Mouse (Mus musculus): ENCODE data around the gene Trim10.
"Not testable (repeated sequence)": the region's sequence is repeated elsewhere in the genome, so short reads cannot be mapped to it uniquely, and the experiment has no call there.

Trim10 gene

DNA sequence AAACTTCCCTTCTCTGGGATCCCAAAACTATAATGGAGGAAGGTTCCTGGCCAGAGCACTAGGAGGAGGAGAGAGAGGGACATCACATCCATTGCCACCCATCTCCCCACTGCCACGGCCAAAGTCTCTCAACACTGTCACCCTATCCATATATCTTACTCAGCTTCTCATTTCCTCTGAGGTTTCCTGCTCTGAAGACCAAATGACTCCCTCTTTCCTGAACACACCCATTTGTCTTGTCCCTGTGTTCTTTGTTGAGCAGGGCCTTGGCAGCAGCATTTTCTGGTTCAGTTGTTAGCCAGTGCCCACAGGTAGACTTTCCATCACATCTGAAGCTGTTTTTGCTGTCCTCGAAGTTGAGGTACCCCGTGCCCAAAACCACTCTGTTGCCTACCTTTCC lies 11.2 kb upstream of the Trim10 start:
- no peak for DNase-seq (ENCODE audit: low spot score)

DNA sequence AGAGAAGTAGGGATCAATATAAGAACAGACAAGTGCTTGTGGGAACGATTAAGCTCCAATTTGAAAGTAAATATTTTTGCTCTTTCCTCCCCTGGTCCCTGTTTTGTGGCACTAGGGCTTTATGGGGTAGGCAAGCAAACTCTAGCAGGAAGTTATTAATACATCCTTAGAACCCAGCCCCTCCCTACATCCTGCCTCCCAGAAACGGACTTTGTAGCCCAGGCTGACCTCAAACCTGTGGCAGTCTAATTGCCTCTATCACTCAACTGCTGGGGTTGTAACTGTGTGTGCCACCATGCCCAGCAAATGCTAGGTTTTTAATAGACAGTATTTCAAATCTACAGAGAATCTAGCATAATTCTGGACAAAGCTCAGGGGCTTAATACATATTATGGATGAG lies 7.7 kb upstream of the Trim10 start:
- DNase-seq (ENCODE audit: low spot score): no peak

DNA sequence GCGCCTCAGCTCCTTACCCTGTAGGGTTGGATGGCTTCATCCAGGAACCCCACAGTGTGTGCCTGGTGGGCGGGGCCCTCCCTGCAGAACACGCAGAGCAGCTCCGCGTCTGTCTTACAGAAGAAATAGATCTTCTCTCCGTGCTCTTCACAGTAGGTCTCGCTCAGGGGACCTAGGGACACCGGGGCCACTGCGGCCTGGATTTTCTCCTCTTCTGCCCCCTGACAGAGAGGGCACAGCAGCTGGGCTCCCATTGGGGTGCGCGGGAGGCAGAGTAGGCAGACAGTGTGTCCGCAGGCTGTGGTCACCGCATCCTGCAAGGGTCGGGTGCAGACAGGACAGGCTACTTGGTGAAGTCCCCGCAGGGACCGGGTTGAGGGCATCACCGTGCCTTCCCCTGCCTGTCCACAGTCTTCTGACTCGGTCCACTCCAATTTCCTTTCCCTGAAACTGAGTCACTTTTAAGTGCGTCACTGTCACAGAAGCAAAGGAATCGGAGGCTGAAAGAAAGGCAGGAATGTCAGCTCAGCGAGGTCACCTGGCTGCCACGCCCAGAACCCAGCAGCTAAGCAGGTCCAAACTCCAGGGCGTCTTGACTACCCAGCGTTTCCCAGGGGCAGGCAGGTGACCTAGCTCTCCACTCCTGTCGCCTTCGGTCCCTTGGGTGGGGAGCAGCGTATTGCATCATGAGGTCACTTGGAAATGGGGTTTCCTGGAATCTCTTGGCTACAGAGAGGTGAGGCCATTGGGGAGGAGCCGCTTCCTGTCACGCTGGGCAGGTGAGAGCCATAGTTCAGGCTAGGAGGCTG lies 2.5 kb upstream of the Trim10 start, which contains the start of gene Trim15:
Gene Trim15, minus strand, starts transcription at position 492 of the 809 bp plus-strand sequence.
- no peak for DNase-seq (ENCODE audit: low spot score)

DNA sequence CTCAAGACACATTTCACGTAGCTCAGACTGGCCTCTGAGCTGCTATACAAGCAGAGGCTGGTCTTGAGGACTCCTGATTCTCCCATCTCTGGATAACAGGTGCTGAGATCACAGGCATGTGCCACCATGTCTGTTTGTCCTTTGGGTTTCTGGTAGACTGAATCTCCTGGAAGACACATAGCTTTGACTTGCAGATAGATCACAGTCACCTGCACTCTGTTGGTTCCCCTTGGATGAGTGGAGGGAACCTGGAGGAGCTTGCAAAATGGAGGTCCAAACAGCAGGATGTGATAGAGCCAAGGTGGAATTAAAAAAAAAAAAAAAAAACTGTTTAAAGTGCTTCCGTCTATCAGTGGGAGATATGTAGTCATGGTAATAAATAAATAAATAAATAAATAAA lies 538 bp upstream of the Trim10 start:
- peak; percentile 19 for DNase-seq (ENCODE audit: low spot score)

DNA sequence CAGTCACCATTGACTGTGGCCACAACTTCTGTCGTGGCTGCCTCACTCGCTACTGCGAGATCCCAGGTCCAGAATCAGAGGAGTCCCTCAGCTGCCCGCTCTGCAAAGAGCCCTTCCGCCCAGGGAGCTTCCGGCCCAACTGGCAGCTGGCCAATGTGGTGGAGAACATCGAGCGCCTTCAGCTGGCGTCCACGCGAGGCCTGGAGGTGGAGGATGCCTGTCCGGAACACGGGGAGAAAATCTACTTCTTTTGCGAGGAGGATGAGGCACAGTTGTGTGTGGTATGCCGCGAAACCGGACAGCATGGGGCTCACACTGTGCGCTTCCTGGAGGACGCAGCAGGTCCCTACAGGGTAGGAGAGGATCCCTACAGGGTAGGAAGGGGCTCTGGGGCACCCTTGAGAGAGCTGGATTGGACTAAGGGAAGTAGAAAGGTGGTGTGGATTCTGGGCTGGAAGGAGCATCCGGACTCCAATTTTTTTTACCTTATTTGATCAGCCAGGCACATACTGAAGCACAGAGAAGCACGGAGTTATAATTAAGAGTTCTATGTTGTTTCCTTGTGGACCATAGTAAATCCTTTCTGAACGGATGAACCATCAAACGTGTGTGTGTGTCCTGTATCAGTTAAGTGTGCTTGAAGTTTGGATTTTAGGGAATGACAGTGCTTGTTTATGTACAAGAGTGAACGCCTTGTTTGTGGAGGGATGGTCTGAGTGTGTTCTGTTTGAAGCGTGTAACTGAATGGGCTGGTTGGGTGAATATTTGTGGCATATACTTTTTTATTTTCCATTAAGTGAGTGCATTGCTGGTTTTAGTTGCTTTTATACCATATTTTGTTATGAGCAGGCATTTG lies 809 bp downstream of the Trim10 start:
- peak; percentile 75 for DNase-seq (ENCODE audit: low spot score)

DNA sequence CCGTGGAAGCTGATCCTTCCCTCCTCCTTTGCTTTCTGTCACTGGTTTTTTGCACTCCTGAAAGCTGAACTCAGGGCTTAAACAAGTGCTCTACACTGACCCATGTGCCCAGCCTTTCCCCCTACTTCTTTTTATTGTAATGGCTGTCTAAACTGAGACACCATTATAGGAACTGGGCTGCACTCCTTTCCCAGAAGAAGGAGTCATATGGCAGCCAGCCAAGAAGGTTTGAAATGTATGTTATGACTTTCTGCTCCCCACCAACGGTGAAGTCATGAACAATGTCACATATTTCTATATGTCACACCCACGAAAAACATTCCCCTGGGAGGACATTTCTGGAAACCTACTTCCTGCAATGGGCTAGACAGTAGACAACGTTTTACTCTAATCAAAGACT lies 5.3 kb downstream of the Trim10 start:
- DNase-seq (ENCODE audit: low spot score): no peak

DNA sequence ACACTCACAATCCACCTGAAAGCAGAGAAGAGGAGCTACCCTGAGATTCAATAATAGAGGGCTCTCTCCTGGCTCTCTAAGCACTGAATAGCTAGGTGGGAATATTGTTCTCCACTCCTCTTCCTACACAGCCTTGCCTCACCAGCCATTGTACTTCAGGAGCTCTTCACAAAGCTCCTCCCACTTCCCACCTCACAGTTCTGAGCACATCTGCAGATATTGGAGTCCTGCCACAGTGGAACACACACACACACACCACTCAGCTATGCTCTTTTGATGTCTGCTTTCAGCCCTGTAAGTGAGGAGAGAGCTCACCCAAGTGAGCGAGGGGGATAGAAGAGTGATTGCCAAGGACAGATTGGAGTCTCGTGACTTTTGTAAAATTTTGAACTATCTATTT lies 14.0 kb downstream of the Trim10 start:
- DNase-seq (ENCODE audit: low spot score): no peak

DNA sequence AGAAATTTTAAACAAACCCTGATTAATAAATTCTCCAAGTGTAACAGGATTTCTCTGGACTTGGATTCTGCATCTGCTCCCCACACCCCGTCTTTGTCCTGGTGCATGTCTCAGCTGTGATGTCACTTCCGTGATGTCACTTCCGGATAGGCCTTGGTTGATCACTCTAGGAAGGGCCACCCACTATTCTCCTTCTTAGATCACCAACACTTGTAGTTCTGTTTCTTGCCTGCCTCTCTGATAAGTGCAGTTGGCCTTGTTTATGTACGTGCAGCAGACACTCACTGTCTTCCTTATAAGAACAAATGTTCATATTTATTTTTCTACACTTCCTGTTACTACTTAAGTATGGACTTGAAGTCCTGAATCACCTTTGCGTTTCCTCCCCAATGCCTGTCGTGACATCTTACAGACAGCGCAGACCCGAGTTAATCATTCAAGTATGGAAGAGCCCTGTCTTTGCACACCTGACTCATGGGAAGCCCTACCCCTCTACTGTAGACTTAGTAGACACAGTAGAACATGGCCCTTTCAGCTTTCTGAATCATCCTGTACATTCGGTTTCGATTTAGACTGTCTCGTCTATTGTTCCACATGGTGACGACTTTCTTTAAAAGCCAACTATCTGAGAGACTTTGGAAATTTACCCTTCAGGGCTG lies 15.9 kb downstream of the Trim10 start:
- DNase-seq (ENCODE audit: low spot score): no peak

DNA sequence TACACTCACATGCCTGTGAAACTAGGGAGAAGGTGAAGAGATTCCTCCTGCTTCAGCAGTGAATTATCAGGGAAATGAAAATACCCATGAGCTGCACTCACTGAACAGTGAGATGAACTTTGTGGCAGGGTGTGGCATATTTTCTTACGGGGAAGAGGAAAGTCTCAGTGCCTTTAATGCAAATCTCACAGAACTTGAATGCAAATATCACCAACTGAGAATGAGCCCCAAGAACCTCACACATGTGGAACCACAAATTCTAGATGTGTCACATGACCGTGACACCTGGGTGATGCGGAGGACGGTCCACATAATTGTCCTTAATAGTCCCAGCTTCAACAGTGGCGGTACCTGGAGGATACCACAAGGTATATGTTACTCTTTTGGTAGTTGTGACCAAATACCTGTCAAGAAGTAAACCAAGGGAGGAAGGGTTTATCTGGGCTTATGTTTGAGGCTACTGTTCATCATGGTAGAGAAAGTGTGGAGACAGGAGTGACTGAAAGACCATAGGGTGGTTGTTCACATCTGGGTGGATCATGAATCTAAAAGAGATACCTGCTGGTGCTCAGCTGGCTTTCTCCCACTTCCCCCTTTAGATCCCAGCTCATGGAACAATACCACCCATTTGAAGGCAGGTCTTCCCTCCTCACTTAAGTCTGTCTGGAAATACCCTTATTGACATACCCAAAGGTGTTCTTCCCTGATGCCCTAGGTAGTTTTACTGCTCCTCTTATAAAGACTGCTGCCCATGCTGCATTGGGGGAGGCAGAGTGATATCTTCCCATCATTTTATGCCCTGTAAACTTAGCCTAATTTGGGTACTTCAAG lies 20.9 kb downstream of the Trim10 start, which contains the start of gene Trim40:
Gene Trim40, minus strand, starts transcription at position 51 of the 831 bp plus-strand sequence.
- no peak for DNase-seq (ENCODE audit: low spot score)

DNA sequence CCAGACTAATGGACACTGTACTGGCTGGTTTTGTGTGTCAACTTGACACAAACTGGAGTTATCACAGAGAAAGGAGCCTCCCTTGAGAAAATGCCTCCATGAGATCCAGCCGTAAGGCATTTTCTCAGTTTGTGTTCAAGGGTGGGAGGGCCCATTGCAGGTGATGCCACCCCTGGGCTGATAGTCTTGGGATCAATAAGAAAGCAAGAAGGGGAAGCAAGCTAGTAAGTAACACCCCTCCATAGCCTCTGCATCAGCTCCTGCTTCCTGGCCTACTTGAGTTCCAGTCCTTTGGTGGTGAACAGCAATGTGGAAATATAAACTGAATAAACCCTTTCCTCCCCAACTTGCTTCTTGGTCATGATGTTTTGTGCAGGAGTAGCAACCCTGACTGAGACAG lies 22.1 kb downstream of the Trim10 start:
- not testable (repeated sequence) for DNase-seq (ENCODE audit: low spot score)

DNA sequence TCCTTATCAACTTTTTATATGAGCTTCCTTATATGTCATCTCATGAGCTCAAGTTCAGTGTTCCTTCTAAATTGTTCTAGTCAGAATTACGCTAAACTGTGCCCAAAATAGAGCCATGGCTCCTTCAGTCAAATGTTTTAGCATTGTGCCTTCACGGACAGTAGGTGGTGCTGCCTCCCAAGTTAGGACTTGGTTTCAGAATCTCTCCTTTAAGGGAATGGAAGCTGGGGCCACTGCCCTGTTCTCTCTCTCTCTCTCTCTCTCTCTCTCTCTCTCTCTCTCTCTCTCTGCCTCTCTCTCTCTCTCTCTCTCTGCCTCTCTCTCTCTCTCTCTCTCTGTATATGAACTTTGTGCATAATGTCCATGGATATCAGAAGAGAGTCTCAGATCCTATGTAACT lies 23.0 kb downstream of the Trim10 start:
- no peak for DNase-seq (ENCODE audit: low spot score)

DNA sequence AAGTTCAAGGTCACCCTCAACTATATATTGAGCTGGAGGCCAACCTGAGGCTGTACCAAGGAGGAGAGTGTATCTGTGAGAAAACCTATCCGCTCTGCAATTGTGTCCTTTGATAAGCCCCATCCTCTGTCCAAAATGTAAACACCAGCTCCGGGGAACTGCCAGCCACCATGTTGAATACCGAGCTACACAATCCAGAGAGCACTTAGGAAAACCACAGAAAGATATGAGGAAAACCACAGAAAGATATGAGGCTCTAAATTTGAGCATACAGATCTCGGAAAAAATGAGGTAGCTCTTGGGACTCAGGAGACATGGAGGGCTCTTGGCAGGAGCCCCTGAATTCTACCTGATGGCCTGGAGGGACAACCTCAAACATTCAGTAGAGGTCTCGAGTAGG lies 24.0 kb downstream of the Trim10 start:
- no peak for DNase-seq (ENCODE audit: low spot score)

DNA sequence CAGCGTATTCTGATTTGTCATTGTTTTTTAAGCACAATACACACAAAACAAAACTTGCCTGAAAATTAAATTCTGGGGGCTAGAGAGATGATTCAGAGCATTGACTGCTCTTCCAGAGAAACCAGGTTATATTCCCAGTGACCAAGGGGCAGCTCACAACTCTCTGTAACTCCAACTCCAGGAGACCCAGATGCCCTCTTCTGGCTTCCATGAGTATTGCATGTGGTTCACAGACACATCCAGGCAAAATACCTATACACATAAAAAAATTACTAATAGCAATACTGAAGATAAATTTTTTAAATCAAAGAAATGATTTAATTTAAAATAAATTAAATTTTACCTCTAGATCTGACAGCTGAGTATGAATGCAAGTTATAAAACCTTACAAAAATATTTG lies 27.2 kb downstream of the Trim10 start:
- no peak for DNase-seq (ENCODE audit: low spot score)

DNA sequence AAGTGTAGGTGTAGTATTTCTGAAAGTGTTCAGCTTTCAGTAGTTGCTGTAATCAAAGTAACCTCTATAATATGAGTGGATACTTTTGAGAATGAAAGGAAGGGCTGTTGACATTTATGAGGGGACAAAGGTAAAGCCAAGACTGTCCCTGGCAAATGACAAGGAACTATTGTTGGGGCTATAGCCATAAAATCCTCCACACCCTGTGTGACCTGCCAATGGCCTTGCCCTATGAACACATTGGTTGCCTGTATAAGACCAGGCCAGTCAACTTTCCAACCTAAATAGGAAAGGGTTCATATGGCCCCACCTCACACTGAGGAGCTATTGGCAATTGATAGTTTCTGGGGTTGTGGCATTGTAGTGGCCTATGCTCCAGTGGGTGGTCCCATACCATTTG lies 27.7 kb downstream of the Trim10 start:
- no peak for DNase-seq (ENCODE audit: low spot score)

DNA sequence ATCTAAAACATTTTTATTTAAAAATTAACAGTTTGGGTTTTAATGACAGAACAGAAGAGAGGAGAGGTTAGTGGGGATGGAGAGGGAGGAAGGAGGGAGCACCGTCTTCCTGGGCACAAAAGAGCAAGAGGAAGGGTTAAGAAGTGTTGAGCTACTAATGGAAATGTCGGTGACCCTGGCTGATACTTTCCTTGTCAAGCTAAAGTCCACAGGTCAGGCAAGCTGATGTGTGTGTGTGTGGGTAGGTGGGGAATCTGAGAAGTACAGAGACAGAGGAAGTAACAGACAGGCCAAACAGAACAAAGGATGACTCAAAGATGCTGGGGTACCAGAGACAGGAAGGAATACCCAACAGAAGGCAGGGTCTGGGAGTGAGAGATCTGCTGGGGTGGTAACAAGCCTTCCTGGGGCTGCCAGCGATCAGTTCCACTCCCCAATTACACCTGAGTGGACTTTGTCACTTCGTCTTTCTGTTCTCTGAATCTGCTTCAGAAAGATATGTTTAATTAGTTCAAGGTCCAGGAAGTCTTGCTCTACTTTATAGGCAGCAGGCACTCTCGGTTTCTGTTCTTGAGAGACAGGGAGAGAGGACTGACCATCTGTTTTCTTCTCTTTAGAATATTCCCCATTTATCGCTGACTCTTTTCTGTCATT lies 28.3 kb downstream of the Trim10 start, which contains the start of gene Trim31:
Gene Trim31, plus strand, starts transcription at position 567 of the 654 bp plus-strand sequence.
- DNase-seq (ENCODE audit: low spot score): no peak

DNA sequence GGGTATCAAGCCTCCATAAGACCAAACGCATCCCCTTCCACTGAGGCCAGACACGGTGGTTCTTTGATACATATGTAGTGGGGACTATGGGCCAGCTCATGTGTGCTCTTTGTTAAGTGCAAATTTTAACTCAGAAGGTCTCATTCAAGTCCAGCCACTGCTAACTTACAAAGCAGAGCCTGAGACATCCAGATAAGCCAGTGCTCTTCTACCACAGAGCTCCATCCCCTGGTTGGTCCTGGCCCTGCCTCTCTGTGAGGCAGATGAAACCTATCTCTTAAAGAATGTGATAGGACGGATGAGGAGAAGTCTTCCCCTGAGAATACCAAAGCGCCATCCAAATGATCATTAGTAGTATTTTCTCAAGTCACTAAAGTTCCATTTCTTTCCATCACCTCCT lies 30.0 kb downstream of the Trim10 start:
- DNase-seq (ENCODE audit: low spot score): no peak

DNA sequence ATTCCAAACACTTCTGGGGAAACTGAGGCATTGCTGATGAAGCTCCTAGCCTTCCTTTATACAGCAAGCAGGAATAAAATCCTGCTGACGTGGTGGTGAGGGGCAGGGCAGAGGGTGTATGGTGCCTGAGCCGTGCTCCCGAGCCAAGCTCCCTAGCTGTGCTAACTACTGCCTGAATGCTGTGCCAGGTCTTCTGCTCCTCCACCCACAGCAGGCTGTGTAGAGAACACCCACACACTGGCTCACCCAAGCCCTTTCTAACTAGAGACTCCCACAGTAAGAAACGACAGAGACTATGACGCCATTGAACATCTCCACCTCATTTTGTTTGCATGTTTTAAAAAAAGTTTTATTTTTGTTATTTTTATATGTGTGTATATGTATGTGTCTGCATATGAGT lies 30.6 kb downstream of the Trim10 start:
- no peak for DNase-seq (ENCODE audit: low spot score)

DNA sequence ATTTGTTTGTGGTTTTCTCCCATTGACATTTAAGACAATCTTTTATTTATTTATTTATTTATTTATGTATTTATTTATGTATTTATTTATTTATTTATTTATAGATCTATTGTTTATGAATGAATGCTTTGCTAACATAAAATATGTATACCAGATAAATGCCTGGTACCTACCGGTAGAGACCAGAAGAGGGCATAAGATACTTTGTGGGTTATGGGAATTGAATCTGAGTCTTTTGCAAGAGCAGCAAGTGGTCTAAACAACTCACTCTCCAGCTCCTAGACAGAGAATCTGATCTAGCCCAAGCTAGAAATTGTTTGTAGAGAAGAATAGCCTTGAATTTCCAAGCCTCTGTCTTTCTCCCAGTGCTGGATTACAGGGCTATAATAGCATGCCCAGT lies 31.3 kb downstream of the Trim10 start:
- no peak for DNase-seq (ENCODE audit: low spot score)

DNA sequence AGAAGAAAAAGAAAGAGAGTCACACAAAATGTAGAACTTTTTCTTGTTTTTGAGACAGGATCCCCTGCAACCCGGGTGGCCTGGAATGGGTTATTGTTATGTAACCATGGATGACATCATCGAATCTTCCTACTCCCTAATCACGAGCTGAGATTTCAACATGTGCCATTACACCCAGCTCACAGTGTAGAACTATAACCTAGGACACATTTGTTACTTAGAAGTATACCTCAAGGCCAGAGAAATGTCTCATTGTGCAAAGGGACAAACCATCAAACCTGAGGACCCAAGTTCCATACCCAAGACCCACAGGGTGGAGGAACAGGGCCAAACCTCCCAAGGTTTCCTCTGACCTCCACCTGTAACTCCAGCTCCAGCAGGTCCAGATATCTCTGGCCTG lies 34.3 kb downstream of the Trim10 start:
- DNase-seq (ENCODE audit: low spot score): no peak

DNA sequence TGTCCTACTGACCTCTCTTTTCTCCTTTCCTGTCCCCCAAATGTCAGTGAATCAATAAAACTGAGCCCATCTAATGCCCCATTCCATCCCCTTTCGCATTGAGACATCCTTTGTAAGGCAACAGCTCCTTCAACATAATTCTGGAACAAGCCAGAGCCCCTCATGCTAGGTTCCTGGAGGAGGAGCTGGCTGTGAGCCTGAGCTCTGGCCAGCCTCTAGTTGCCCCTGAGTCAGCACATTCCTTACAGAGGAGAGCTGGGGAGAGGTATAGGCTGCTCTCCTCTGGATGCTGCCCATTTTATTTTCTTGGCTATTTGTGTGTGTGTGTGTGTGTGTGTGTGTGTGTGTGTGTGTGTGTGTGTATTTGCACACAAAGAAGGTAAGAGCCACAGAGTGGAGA lies 38.9 kb downstream of the Trim10 start:
- no peak for DNase-seq (ENCODE audit: low spot score)

DNA sequence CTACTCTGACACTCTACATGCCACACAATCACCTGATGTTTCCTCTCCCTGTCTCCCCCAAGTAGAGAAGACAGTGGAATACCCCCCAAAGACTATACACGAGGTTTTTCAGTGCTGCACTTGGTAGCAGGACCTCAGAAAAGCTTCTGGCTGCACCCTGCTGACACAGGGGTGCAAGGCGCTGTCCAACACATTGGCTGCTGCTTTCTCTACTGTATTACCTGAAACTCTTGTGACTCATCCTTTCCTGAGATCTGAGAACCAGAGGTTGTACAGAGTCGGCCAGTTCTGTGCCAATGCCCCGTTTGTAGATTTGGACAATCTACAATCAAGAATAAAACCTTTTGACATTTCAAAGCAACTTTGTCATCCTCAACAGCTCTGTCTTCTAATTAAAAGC lies 40.4 kb downstream of the Trim10 start:
- DNase-seq (ENCODE audit: low spot score): no peak

All from spleen, adult 12 weeks (tissue).